Mouse (Mus musculus) bone marrow macrophage, adult 2 months (primary cell): ENCODE results near the gene Plbd2.

ENCODE experiments used
- CTCF ChIP-seq: IDR thresholded peaks from 2 replicates; pipeline ENCODE4 v1.5.1; 2012; ENCODE audit warnings: low read depth, mild to moderate bottlenecking, low read length, moderate library complexity
- POLR2A ChIP-seq: IDR thresholded peaks from 2 replicates; pipeline ENCODE4 v1.6.1; 2012; ENCODE audit warnings: mild to moderate bottlenecking, low read depth, low read length, borderline replicate concordance

DNA sequence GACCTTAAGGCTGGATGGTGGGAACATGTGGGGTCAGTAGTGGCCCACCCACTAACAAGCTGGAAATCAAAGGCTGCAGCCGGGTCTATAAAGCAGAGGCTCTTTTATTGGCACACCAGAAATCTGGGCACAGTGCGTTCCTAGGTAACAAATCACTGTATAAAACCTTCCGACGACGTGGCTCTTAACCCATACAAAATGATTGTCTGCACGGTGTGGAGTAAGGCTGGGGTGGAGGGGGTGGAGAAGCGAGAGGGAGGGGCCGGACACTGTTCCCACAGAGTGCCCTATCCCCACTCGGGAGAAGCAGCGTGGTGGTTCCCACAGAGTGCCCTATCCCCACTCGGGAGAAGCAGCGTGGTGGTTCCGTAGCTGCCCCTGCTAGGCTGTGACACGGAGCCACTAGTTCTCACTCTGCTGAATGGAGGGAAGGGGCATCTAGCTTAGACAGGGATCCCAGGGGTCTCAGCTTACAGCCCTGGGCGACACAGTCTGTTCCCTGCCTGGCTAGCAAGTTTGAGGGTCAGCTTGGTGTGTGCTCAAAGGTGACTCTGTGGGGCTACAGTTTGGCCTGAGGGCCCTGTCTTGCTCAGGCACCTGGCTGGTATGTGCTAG, 30.8 kb upstream of the Plbd2 start:
- TF ChIP-seq CTCF (no peak), POLR2A (no peak)
